1 mouse cellular context compared by ENCODE assay signal in genomic region chr15:83464905-83465650, GRCm38 (mm10).
A peak's percentile ranks its signal among the peaks of the same experiment; 100 is the strongest.
TF ChIP-seq lines count a peak whose summit lies in the region.

No protein-coding gene starts in this region.

TF ChIP-seq in MEL, 35 proteins besides CTCF, POLR2A, EP300 and RAD21 (continued from another document):
- TF ChIP-seq ZNF384 (IDR thresholded peaks at IDR 0.05; ENCODE audit: low read depth, low read length), result peak; percentile 87
- TF ChIP-seq ZMIZ1 (IDR thresholded peaks at IDR 0.05; ENCODE audit: low read depth, low read length), result no peak
- no peak for TF ChIP-seq ELF1 (IDR thresholded peaks at IDR 0.05; ENCODE audit: low read depth, low read length)
- peak; percentile 35; the same call in 1 of the 2 replicates for TF ChIP-seq SIN3A (IDR thresholded peaks at IDR 0.05; ENCODE audit: low read length)
